Mouse (Mus musculus) olfactory bulb, adult 2 months (tissue): ENCODE data around the gene Fbln2. TPM values are rescaled to one million over a fixed set of nuclear protein-coding genes. Genes with fewer than 3 reads are reported as not detected.

Experiments
- H3K27ac ChIP-seq: fragments of 200-500 bp; 2 replicates; pipeline ENCODE4 v1.5.1; 2012; ENCODE audit warnings: low read depth, low read length; ENCODE audit not compliant: insufficient read depth
- H3K4me1 ChIP-seq: fragments of 200-500 bp; 2 replicates; pipeline ENCODE4 v1.6.1; 2012; ENCODE audit warnings: low read length; ENCODE audit not compliant: control insufficient read depth, insufficient read depth
- H3K4me3 ChIP-seq: fragments of 200-500 bp; 2 replicates; pipeline ENCODE4 v1.5.1; 2012; ENCODE audit warnings: mild to moderate bottlenecking, low read depth, low read length, moderate library complexity; ENCODE audit not compliant: insufficient read depth
- CTCF ChIP-seq: fragments of 200-500 bp; IDR thresholded peaks from 2 replicates; pipeline ENCODE4 v1.5.1; 2012; ENCODE audit warnings: low read depth, mild to moderate bottlenecking, low read length, moderate library complexity; ENCODE audit not compliant: insufficient read depth
- POLR2A ChIP-seq: fragments of 200-500 bp; IDR thresholded peaks from 2 replicates; pipeline ENCODE4 v1.6.1; 2012; ENCODE audit warnings: mild to moderate bottlenecking, low read depth, low read length, moderate library complexity; ENCODE audit not compliant: insufficient read depth
- WGBS: fragments of 180-500 bp; shearing (Covaris S2); methylation state at CpG from one replicate; pipeline ENCODE4 v1.1.7; 2018; 5-methylcytosine and 5-hydroxymethylcytosine counted together
- polyA plus RNA-seq: library from polyadenylated mRNA; stranded (reverse); fragments of >200 nt; gene quantifications from 2 replicates; pipeline ENCODE4 v1.2.4, GENCODE M21; 2012; ENCODE audit warnings: low replicate concordance; ENCODE audit not compliant: missing spikeins, insufficient read depth, insufficient read length

The Fbln2 gene
- polyA plus RNA-seq, 1 experiment: not detected

- Histone ChIP-seq H3K4me3 (no peak overlapping the region), H3K27ac (no peak overlapping the region), H3K4me1 (no peaks in the 10 kb centered on the region)
- TF ChIP-seq CTCF (no peak), POLR2A (no peak)
- 71% methylated on average over 3 of the region's 3 CpGs for WGBS
Observed at GRCm38 (mm10) chr6:91174211-91174610, 38.0 kb upstream of the Fbln2 start.

- no peak for TF ChIP-seq POLR2A
- TF ChIP-seq CTCF: no peak
- no peak overlapping the region for H3K27ac ChIP-seq
- 49% methylated on average over 9 of the region's 9 CpGs for WGBS
- no peak overlapping the region for H3K4me3 ChIP-seq
- peaks cover 4% of the 10 kb centered on the region; the same call in 1 of the 2 replicates for H3K4me1 ChIP-seq
Observed at GRCm38 (mm10) chr6:91180767-91181171, 31.5 kb upstream of the Fbln2 start.

GRCm38 (mm10) chr6:91181320-91181719 is 30.9 kb upstream of the Fbln2 start:
- WGBS: 84% methylated on average over 2 of the region's 2 CpGs
- Histone ChIP-seq H3K4me1 (peaks cover 4% of the 10 kb centered on the region; the same call in 1 of the 2 replicates), H3K4me3 (no peak overlapping the region), H3K27ac (no peak overlapping the region)
- TF ChIP-seq POLR2A (no peak), CTCF (no peak)

GRCm38 (mm10) chr6:91182075-91182490 is 30.2 kb upstream of the Fbln2 start:
- no peak for TF ChIP-seq POLR2A
- TF ChIP-seq CTCF: no peak
- H3K4me3 ChIP-seq: no peak overlapping the region
- peaks cover 4% of the 10 kb centered on the region; the same call in 1 of the 2 replicates for H3K4me1 ChIP-seq
- H3K27ac ChIP-seq: no peak overlapping the region
- WGBS: 88% methylated on average over 4 of the region's 4 CpGs

- H3K27ac ChIP-seq: no peak overlapping the region
- 21% methylated on average over 1 of the region's 1 CpGs for WGBS
- no peak for TF ChIP-seq POLR2A
- no peak for TF ChIP-seq CTCF
- peaks cover 8% of the 10 kb centered on the region for H3K4me1 ChIP-seq
- H3K4me3 ChIP-seq: no peak overlapping the region
Observed at GRCm38 (mm10) chr6:91183041-91183440, 29.2 kb upstream of the Fbln2 start.

GRCm38 (mm10) chr6:91183980-91184379 is 28.3 kb upstream of the Fbln2 start:
- no peak overlapping the region for H3K27ac ChIP-seq
- 69% methylated on average over 2 of the region's 2 CpGs for WGBS
- TF ChIP-seq CTCF (no peak), POLR2A (no peak)
- peaks cover 8% of the 10 kb centered on the region for H3K4me1 ChIP-seq
- no peak overlapping the region for H3K4me3 ChIP-seq

GRCm38 (mm10) chr6:91184776-91185175 is 27.5 kb upstream of the Fbln2 start:
- 73% methylated on average over 3 of the region's 3 CpGs for WGBS
- H3K4me1 ChIP-seq: peaks cover 8% of the 10 kb centered on the region
- no peak for TF ChIP-seq POLR2A
- no peak for TF ChIP-seq CTCF
- H3K4me3 ChIP-seq: no peak overlapping the region
- H3K27ac ChIP-seq: no peak overlapping the region

- Histone ChIP-seq H3K4me1 (peaks cover 6% of the 10 kb centered on the region), H3K27ac (no peak overlapping the region), H3K4me3 (no peak overlapping the region)
- TF ChIP-seq POLR2A (no peak), CTCF (no peak)
- 90% methylated on average over 5 of the region's 5 CpGs for WGBS
Observed at GRCm38 (mm10) chr6:91185502-91185901, 26.8 kb upstream of the Fbln2 start.

GRCm38 (mm10) chr6:91186161-91186931 is 25.9 kb upstream of the Fbln2 start:
- Histone ChIP-seq H3K4me3 (no peak overlapping the region), H3K27ac (no peak overlapping the region), H3K4me1 (peaks cover 5% of the 10 kb centered on the region)
- WGBS: 71% methylated on average over 4 of the region's 4 CpGs
- no peak for TF ChIP-seq CTCF
- TF ChIP-seq POLR2A: no peak

GRCm38 (mm10) chr6:91186934-91187333 is 25.3 kb upstream of the Fbln2 start:
- Histone ChIP-seq H3K27ac (no peak overlapping the region), H3K4me1 (peaks cover 9% of the 10 kb centered on the region), H3K4me3 (no peak overlapping the region)
- 53% methylated on average over 6 of the region's 6 CpGs for WGBS
- TF ChIP-seq POLR2A (no peak), CTCF (no peak)
